Mouse (Mus musculus): ENCODE measurements around the gene Gm2237. TPM values are rescaled to one million over a fixed set of nuclear protein-coding genes. Genes with fewer than 3 reads are reported as not detected.
A peak's percentile ranks its signal among the peaks of the same experiment; 100 is the strongest.
"Not testable (repeated sequence)": the region's sequence is repeated elsewhere in the genome, so short reads cannot be mapped to it uniquely, and the experiment has no call there.

Gm2237 gene
- 1 to 10 TPM; 1.6 to 3.6 TPM for total RNA-seq (2021)
- long read RNA-seq, experiment 1: 0 reads
- long read RNA-seq, experiment 2: 0 reads

- peak; percentile 9 to 15 for DNase-seq (ENCODE audit: low spot score in 2 of 2)
Measured at GRCm38 (mm10) chr14:19584804-19585667, at the start of gene Gm2237. Gene Gm2237, minus strand, starts transcription at chr14:19585135.

GRCm38 (mm10) chr14:19602481-19602880, 17.5 kb upstream of the Gm2237 start, which contains the start of gene Gm5458:
Gene Gm5458, minus strand, starts transcription at chr14:19602581.
- DNase-seq (ENCODE audit: low spot score in 2 of 2): not testable (repeated sequence)

GRCm38 (mm10) chr14:19549863-19550262, 35.1 kb downstream of the Gm2237 start, which contains the start of gene Gm2244:
Gene Gm2244, minus strand, starts transcription at chr14:19549963.
- not testable (repeated sequence) for DNase-seq (ENCODE audit: low spot score in 2 of 2)

Other genes starting within 250 kb of the Gm2237 start
- gene Gm21738, start 166.2 kb downstream of the Gm2237 start, total RNA-seq (2021): under 1 TPM in 1 of 2 experiments, not detected in 1; 0.52 TPM
- not detected for gene Gm2244, start 35.2 kb downstream of the Gm2237 start, total RNA-seq (2021)
- gene Gm5458, start 17.4 kb upstream of the Gm2237 start, total RNA-seq (2021): not detected
- 100 to 1,000 TPM; 148 to 156 TPM for gene Nid2, start 166.1 kb upstream of the Gm2237 start, total RNA-seq (2021)
- 10 to 100 TPM; 85.1 to 86.9 TPM for gene Rtraf, start 238.7 kb upstream of the Gm2237 start, total RNA-seq (2021)

All from gastrocnemius, postnatal 4 days (tissue).